Mouse (Mus musculus) thymus, postnatal 25 days (tissue): ENCODE measurements at regions not wholly inside any gene's neighbourhood (a gene's known extent, or its start where the extent isn't known, plus 50 kb on each side); places are given as distances from the start of the nearest gene placed in this dataset.
A peak's percentile ranks its signal among the peaks of the same experiment; 100 is the strongest.

Source experiments
- DNase-seq: peaks from one replicate; pipeline ENCODE4 v3.0.0; 2022

DNA sequence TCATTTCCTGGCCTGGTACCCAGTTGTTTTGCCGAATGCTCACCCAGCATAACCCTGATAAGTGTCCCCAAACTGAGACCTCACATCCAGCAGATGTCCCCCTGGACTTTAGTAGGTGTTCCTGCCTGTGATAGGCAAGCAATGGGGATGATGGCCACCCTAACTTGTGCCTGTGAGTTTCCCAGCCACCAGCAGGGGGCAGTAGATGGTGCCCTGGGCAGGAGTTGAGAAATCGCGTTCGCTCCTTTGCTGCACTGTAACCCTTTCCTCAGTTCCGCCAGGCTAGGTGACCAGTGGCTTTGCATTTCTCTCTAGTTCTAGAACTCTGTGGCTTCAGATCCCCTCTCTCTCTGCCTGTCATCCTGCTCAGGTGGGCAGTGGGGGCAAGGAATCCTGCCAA, 137.9 kb upstream of the Zc3h12a start:
- peak; percentile 22 for DNase-seq

DNA sequence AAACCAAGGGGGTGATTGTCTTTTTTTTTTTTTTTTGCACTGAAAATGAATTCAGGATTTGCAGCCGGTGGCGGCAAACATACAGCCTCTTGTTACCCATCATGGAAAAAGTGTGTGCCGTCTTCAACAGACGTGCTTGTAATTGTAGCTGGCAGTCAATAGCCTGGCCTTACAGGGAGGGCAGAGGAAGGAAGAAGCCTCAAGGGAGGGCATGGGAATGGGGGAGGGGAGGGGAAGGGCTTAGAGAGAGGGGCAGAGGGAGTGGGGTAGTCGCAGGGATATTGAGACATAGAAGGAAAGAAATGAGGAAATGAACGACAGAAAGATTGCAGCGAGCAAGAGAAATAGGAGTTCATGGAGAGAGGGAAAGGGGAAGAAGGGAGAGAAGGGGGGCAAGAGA, 137.4 kb upstream of the Zc3h12a start:
- no peak for DNase-seq

DNA sequence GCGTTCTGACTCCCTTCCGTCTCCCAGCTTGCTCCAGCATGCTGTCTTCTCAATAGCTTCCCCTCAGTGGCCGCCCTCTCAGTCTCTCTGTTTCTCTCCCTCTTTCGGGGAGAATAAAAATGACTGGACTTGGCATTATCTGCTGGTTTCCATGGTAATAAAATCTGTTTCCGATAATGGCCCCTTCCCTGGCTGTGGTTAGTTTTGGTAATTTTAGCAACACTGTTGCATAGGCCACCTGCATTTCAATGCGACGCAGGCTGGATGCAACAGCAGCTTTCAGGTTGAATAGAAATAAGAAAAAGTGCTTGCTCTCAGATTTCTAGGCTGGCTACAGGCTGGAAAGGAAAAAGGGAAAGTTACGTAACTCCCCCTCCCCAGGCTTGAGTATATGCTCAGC, 133.9 kb upstream of the Zc3h12a start:
- DNase-seq = no peak

DNA sequence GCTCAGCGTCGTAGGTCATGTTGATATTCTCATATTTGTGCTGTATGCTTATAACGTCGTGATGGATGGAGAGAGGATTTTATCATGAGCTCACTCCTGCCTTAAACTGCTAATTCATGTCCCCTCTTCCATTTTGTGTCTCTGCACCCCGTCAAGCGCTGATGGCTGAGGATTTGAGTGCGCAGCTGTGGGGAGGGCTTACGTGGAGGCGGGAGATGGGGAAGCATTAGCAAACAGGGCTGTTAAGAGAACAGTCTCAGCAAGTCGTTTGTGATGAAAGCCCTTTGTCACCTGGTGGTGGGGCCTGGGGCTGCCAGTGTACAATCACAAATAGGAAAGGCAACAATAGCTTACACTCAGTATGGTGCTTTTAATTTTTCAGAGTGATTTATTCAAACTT, 131.7 kb upstream of the Zc3h12a start:
- no peak for DNase-seq

DNA sequence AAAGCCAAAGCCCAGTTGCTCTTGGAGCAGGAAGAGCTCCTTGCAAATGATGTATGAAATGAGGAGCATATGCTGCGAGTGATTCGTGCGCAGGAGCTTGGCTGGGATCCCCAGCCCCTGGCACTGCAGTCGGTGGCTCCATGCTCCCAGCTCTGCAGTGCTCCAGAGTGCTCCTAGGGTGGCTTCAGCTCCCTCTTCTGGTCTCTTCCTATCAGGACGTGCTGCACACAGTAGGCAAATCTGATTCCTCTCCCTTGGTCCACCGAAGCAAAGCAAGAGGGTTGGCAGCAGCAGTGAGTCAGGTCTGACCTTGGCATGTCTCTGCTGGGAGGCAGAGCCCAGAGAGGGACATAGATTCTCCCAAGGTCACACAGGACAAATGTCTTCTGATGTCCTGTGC, 130.3 kb upstream of the Zc3h12a start:
- no peak for DNase-seq

DNA sequence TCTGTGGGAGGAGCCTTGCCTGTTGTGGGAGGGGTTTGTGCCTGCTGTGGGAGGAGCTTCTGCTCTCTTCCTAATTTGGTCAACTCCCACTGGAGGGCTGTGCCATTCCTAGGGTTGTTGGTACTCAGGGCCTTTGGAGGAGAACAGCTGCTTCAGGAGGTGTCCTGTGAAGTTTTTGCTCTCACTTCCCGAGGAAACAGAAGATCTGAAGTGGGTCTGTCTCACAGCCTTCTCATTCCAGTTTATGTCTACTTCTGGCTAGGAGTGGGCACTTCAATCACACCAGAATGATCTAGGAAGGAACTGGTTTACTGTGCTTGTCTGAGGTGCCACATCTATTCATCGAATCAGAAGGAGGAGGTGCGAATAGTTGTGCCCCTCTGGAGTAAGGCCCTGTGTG, 125.5 kb upstream of the Zc3h12a start:
- DNase-seq = no peak

DNA sequence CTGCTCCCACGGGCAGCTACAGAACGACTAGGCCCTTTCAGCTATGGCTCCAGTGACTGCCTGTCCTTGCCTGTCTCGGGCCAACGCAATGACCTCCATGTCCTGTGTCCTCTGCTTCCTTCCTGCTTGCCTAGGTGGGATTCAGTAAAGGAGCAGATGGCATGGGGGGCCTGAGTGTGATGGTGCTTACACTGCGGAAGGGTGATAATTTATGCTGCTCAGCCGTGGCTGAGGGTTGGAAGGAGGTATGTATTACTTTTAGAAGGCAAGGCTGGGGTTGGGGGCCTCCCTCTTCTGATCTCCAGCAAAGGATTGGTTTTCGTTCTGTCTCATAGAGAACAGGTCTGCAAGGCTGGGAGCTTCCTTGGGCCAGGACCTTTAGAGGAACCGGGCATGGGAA, 124.6 kb upstream of the Zc3h12a start:
- no peak for DNase-seq

DNA sequence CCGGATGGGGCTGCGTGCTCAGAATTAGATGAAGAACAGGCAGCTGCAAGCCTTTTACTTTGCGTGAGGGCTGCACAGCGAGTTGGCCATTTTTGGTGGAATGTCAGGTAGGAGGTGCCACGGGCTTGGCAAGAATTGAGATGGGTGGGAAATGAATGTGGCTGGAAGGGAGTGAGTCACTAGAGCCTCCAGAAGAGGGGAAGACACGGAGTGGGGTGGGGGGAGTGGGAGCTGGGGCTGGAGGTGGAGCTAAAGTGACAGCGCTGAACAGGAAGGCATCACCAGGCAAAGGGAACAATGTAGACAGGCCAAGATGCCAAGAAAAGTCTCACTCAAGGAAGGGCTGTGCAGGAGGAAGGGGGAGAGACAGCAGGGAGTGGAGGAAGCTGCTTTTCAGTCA, 121.4 kb upstream of the Zc3h12a start:
- no peak for DNase-seq

DNA sequence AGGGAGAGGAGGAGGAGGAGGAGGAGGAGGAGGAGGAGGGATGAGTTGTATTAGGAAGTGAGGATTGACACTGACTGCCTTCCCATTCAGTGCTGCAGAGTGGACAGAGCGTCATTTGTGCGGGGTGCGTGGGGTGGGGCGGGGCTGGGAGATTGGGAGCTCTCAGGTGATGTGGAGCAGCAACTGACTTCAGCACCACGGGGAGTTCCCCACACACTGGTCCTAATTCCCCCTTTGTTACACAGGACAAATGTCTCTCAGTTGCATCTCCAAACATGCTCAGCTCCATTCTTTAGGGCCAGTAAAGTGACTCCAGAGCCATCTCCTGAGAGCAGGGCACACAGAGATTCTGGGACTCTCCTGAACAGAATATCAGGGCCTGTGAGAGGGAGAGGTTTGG, 118.5 kb upstream of the Zc3h12a start:
- no peak for DNase-seq

DNA sequence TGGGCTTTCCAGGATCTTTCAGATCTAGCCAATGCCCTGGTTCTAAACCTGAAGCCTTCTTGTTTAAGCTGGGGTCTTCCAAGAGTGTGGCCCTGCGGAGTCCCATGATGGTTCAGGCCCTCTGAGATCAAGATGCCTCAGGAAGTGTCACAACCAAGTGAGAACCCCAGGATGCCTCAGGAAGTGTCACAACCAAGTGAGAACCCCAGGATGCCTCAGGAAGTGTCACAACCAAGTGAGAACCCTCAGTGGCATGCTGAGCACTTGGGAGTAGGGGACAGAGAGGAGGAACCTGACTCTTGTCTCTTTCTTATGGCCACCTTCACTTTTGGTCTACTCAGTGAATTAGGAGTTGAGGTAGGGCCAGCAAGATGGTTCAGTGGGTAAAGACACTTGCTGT, 114.9 kb upstream of the Zc3h12a start:
- DNase-seq = no peak

DNA sequence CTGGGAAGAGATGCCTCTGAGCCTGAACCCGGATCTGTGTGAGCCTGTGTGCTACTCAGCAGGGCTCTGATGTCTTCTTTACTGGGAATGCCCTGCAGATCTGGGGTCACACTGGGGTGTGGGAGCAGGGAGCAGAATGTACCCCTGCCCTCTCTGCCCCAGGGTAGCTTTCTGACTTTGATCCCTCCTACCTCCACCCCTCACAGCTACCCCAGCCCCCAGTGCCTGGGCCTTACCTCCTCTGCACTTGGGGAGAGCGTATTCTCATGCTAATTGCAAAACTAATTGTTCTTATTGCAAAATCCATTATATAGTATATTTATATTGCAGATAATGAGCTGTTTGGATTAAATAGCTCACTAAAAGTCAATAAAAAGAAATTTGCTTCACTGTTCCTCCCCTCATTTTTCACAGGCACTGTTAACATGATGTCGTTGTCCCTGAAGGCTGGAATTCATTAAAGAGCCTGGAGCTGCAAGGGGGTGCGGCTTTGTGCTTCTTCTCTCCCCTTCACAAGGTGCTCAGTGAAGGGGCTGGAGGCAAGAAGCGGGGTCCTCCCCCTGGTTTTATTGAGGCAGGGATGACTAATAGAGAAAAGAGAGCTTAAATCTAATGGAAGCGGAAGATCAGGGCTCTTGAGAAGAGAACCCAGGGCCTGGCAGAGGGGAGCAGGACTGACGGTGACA, 114.1 kb upstream of the Zc3h12a start:
- no peak for DNase-seq

DNA sequence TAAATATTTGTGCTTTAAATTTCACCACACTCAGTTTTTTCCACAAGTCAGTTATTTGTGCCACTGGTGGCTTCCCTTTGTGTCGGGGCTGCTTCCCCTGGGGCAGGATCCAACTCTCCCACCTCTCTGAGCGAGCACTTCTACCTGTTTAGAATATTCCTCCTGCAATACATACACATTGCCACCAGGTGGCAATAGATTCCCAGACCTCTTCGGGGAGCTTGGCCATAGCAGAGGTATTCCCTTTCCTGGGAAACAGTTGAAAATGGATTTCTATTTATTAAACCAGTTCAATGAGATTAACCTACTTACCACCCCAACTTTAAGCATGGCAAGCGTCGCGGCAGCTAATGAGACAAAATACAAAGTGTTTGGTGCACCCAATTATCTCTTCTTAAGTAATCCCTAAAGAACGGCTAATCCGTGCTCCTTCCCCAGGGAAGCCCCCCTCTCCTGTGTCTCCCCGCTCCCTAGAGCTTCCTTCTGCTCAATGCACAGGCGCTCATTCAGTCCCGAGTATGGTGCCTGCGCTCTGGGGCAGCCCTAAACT, 104.1 kb upstream of the Zc3h12a start:
- DNase-seq = no peak

DNA sequence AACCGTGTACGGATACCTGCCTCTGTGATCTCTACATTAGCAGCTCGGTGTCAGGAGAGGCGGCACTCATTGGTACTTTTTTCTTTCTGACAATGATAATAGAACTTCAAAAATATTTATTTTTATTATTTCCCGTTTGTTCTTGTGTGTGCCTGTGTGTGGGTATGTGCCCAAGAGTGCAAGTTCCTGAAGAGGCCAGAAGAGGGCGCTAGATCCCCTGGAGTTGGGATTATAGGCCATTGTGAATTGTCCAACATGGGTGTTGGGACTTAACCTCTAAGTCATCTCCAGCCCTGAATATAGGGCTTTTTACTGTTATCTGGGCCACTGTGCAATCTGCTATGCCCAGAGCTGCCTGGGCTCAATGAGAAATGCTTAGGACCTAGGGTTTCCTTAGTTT, 99.6 kb upstream of the Zc3h12a start:
- DNase-seq = no peak

DNA sequence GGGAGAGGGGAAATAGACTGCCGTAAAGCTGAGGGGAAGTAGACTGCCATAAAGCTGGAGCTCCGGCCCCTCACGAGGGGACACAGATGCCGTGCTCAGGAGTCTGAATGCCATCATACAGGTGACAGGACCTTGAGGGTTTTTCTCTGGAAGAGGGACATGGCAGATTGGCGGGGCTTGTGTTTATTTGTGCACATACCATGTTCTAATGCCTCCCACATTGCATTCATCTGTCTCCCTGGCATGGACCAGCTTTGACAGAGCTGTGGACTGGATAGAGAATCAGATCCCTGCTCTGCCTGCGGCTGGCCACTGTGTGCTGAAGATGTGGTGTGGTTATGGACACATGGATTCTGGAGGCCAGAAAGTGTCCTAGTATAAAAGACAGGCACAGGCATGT, 95.3 kb upstream of the Zc3h12a start:
- no peak for DNase-seq

DNA sequence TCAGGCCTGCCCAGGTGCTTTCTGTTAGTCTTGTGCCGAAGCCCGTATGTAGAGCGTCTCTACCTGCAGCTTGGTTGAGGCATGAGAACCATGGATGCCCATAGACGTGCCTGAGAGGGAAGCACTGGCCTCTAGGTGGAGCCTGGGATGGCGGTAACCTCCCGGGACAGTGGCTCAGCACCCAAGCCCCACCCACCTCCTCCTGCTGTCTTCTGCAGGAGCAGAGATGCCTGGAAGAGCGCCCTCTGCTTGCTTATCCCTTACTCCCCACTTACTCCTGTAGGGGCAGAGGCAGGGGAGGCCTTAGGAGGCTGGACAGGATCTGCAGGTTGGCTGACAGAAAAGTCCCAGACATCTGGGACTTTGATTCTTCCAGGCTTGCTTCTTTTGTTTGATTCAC, 92.7 kb upstream of the Zc3h12a start:
- no peak for DNase-seq

DNA sequence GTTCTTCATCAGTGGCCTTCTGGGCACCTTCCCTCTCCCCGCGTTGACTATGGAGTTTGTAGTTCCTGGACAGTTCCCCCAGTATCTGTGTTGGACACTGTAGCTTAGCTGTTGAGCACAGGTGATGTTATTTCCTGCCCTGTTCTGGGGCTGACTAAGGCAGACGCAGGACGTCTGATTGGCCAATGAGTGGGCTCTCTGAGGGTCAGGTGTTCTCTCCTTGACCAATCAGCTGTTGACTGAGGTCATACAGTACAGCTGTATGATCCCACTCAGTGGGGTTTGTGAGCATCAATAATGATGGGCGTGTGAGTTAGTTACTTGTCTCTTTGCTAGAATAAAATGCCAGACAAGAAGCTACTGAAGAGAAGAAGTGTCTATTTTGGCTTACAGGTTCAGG, 91.6 kb upstream of the Zc3h12a start:
- DNase-seq = no peak

DNA sequence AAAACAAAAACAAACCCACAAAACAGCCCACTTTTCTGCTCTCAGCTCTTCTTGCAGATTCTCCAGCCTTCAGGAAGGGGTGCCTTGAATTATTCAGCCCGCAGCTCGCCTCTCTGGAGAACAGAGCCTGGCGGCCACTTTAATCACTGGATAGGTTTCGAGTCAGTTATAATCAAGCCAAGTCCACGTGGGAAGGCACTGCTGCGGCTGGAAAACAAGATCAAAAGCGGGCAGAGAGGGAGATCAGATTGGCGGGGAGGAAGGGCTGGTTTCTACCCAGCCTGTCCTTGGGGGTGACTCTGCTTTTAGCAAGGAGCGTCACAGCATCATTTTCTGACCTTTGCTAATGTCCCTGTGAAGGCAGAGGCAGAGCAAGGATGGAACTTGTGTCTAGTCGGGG, 86.7 kb upstream of the Zc3h12a start:
- DNase-seq = no peak

DNA sequence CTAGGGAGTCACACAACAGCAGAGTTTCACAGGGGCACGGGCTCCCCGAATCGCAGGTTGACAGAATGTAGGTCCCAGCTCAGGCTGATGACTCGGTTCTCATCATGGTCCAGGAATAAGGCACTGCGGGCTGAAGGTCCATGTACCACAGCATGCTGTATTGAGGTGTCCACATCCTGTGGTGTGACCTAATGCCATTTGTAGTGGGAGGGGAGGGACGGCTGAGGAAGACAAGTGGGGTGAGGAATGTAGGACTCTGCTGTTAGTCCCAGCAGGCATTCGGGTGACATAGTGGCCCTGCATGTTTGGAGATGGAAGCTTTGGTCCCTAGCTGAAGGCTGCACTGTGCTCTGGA, 84.5 kb upstream of the Zc3h12a start:
- DNase-seq = no peak

DNA sequence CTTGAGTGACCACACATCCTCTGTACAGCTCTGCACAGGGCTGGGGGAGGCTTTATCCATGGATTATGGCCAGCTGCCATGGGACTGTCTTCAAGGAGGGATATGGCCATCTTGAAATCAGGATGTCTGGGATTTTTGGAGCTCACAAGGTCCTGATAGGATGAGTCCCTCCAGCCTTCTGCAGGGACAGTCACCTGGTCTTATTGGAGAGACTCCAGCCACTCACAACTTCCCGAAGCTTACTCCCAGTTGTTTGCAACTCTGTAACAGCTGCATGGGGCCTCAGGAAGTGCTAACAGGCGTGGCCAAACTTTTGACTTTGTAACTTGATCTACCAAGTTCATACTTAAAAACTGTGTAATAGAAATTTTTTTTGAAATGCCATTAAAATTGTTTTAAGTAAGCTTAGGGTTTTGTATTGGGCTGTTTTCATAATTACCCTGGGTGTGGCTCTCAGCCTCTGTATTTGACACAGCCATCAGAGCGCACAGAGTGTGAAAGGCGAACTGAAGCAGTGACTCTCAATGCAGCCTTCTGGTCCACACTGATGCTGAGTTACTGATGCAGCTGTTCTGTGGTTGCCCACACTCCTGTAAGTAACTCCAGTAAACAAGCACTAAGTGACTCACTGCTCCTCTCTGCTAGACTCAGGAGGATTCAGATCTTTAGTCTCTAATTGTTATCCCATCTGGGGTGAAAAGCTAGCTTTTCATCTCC, 84.0 kb upstream of the Zc3h12a start:
- DNase-seq = no peak

DNA sequence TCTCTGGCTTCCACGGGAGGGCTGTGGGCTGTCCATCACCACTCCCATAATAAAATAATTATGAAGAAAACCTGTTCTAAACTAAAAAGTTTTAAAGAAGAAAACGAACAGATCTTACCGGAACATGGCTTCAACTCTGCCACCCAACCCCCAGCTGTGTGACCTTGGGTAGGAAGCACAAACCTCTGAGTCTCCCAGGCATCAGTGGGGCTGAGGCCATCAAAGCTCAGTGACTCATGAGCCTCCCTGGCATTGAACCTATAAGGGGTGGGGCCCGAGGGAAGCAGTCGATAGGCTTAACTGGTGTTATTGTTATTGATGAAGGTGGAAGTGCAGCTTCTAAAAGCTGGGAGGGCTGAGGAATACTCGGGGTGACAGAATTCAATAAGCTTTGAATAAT, 83.1 kb upstream of the Zc3h12a start:
- DNase-seq = no peak

DNA sequence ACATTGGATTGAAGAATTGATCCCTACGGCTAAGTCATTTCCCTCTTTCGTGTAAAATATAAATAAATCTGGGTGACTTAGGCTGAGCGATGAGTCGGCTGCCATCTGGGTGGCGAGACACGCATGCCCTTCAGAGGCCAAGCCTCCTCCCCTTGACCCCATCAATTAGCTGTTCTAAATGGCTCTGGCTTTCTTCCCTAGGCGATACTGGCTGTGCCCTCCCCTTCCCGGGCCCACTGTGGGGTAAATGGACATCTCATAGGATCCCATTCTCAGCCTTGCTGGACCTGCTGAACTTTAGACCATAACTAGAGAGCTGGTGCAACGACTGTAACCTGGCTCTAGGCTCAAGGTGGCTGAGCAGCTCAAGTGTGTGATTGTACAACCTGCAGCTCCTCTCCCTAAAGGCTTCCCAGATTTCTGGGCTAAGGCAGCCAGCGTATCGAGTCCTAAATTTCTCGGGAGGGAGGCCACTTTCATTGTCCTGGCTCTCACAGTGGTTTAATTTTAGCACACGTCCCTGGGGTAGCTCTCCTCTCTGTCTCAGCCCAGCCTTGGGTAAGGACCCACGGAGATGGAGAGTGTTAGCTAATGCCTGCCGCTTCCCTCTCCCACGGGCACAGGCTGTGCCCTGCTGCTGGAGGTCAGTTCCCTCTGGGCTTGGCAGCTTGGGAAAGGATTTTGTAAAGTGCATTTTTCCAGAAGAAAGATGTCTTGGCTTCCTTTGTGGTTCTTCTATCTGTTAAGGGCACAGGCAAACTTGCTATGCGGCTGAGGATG, 80.7 kb upstream of the Zc3h12a start:
- DNase-seq = no peak

DNA sequence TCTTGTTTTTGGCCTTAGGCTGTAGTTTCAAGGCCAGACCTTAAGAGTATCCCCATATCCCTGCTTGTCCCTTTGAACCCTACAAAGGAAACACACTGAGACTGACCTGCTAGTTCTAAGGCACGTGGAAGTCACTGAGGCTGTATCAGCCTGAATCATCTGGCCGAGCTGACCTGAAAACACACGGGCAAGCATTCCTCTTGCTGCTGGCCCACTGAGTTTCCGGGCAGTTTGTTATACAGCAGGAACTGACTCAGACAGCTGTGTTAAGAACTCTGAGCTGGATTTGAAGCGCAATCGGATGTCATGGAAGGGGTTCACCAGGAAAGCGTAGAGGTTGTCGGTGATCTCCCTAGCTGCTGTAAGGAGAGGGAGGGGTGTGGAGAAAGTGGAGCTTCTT, 75.9 kb upstream of the Zc3h12a start:
- no peak for DNase-seq

DNA sequence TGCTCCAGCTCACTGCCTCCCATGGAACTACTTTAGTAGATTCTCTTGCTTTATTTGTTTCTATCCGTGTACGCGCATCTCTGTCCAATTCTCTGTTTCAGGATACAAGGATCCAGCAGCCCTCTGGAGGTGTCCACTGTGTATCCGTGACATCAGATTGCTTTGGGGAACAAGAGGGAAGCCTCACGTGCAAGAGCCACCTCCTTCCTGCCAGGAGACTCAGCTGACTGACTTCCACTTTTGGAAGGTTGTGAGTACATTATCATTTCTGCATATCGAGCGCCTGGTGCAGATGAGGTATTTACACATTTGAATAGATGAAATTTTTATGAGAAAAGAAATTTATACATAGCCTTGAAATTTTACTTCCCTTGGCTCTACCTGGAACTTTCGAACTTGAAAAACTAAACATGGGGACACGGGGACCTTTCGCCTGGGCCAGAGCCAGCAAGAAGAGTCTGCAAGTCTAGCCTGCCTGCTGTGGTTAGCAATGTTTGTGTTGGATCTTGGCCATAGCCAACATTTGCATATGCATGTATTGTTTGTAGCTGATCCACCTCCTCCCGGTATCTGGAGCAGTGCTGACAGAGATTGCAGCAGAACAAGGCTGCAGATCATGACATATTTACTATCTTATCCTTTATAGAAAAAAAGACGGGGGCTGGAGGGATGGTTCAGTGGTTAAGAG, 74.1 kb upstream of the Zc3h12a start:
- no peak for DNase-seq
